Mouse (Mus musculus) cerebral cortex, adult 2 months (tissue): ENCODE measurements around the gene Pcsk2.

Experiments
- WGBS: fragments of 180-500 bp; shearing (Covaris S2); methylation state at CpG from one replicate; pipeline ENCODE4 v1.1.7; 2018; 5-methylcytosine and 5-hydroxymethylcytosine counted together

Pcsk2 gene

GRCm38 (mm10) chr2:143732501-143732900, 186.5 kb downstream of the Pcsk2 start:
- WGBS, result 67% methylated on average over 10 of the region's 10 CpGs

DNA sequence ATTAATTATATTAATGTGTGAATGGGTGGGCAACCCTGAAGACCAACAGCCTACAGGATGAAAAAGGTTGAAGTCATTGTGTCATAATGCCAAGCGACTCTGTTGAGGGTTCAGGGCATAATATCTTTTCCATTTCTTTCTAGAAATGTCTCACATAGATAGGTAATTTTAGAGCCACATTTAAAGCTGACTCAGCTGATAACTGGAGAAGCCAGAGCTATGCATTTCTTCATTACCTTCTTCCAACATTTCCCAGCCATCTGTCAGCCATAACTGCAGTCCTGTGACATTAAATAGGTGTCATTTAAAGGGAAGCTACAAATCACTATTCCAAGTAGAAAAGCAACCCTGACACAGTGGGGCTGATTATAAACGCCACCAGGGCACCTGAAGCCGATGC, 189.5 kb downstream of the Pcsk2 start:
- 84% methylated on average over 3 of the region's 3 CpGs for whole genome bisulfite sequencing

- WGBS, result 55% methylated on average over 7 of the region's 7 CpGs
Measured at GRCm38 (mm10) chr2:143739475-143740226, 193.7 kb downstream of the Pcsk2 start.

GRCm38 (mm10) chr2:143742436-143742835, 196.5 kb downstream of the Pcsk2 start:
- 85% methylated on average over 5 of the region's 5 CpGs for WGBS

- WGBS, result 51% methylated on average over 4 of the region's 4 CpGs
Measured at GRCm38 (mm10) chr2:143743081-143743480, 197.1 kb downstream of the Pcsk2 start.

DNA sequence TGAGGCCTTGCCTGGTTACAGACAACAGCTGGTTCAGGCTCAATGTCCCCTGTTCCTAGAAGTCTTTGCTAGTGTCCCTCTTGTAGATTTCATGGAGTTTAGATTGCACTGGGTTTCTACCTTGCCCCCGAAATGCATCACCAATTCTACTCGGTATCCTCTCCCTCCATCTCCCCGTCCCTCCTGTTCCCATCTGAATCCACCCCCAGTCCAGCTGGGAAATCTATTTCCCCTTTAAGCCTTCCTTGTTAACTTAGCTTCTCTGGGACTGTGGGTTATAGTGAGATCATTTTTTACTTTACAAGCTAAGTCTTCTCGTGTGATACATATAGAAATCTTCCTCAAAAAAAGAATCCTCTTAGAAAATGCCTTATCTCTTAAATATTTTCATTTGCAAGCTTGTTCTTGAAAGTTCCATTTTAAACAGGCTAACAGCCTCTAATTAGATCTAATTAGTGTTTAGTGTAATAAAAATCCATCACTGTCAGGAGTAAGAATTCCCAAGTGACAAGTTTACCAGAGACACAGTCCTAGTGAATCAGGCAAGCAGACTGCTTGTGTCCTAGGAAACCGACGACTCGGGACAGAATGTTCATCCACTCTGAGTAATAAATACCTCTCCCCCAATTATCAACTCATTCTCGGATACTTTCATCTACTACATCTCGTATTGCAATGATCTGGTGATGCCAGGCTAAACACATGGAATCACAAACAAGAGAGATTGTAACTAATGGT, 206.3 kb downstream of the Pcsk2 start:
- WGBS, result 40% methylated on average over 9 of the region's 9 CpGs

DNA sequence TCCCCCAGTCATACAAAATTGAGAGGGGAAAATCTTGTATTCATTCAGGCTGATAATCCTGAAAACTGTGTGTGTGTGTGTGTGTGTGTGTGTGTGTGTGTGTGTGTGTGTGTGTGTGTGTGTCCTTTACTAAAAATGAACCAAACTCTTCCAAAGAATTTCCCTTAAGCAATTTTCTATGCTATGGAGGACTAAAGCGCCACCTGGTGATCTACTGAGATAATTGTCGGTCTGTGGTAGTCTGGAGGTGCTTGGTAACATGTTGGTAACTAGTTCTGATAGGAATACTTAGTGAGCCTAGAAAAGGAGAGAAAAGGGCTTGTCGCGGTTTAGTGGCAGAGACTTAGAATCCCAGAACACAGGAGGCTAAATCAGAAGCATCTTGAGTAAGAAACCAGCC, 230.5 kb downstream of the Pcsk2 start:
- WGBS, result 7% methylated on average over 4 of the region's 4 CpGs

- 79% methylated on average over 2 of the region's 2 CpGs for WGBS
Measured at GRCm38 (mm10) chr2:143780310-143780709, 234.4 kb downstream of the Pcsk2 start.

DNA sequence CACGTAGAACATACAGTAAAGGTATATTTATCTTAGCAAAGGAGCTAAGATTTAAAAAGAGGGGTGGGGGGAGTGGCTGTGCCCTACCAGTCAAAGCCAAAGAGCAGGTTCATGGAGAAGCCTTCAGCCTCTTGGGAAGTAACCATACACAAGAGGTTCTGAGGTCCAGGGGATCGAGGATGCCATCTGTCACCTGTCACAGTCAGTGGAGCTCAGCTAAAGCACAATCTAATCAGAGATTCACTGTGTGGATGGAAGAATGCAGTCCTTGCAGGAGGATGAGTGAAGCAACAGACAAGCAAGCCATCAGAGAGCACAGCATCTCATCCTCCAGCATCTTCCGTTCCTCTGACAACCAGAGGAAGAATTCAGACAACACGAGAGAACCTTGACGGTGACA, 244.0 kb downstream of the Pcsk2 start:
- WGBS, result 54% methylated on average over 5 of the region's 5 CpGs

GRCm38 (mm10) chr2:143795858-143796257, 249.9 kb downstream of the Pcsk2 start:
- 60% methylated on average over 4 of the region's 4 CpGs for WGBS

- 40% methylated on average over 4 of the region's 4 CpGs for WGBS
Measured at GRCm38 (mm10) chr2:143796335-143797013, 250.5 kb downstream of the Pcsk2 start.

DNA sequence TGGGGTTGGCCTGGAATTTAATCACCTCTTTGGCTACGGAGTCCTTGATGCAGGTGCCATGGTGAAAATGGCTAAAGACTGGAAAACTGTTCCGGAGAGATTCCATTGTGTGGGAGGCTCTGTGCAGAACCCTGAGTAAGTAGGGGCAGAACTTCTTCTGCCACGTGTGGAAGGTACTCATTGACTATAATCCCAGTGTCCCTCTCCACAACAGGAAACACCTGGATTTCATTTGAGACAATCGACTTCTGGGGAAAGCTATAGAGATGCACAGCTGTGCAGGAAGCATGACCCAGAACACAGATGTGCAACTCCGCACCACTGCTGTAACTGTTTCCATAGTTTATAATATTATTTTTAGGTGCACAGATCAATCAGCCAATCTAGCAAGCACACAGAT, 255.1 kb downstream of the Pcsk2 start:
- 65% methylated on average over 5 of the region's 5 CpGs for WGBS

- WGBS, result 73% methylated on average over 15 of the region's 15 CpGs
Measured at GRCm38 (mm10) chr2:143806140-143806923, 260.4 kb downstream of the Pcsk2 start.

DNA sequence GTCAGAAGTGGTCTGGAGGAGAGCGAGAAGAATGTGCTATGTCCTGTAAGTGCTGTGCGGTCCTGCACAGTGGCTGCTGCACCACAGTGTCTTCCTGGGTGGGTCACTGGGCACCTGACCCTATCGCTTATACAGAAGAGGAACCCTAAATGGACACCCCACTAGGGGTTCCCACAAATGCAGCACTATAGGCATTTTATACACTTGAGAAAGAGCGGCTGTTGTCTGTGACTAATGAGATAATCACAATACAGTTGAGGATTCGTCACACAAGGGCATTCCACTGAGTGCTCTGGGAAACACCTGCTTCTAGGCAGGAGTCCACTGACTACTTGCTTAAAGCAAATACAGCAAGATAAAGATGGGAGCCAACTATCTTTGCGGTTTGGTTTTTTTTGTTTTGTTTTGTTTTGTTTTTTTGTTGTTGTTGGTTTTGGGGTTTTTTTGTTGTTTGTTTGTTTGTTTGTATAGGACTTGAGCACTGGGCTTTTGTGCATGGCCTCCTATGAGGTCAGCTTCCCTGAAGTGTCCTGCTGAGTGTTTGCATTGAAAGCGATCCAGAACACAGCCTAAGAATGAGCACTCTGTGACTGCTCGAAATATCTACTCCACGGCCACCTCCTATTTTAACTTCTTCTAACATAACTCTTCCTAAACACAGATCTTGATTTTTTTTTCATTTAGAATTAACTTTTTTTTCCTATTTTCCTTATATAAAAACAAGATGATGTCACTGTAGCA, 261.1 kb downstream of the Pcsk2 start:
- WGBS, result 63% methylated on average over 9 of the region's 9 CpGs

- 64% methylated on average over 5 of the region's 5 CpGs for WGBS
Measured at GRCm38 (mm10) chr2:143808789-143809188, 262.8 kb downstream of the Pcsk2 start.

- 74% methylated on average over 4 of the region's 4 CpGs for WGBS
Measured at GRCm38 (mm10) chr2:143812262-143812661, 266.3 kb downstream of the Pcsk2 start.

- 85% methylated on average over 11 of the region's 11 CpGs for WGBS
Measured at GRCm38 (mm10) chr2:143813461-143813860, 267.5 kb downstream of the Pcsk2 start.

GRCm38 (mm10) chr2:143831645-143832044, 285.7 kb downstream of the Pcsk2 start:
- WGBS, result 84% methylated on average over 17 of the region's 17 CpGs

GRCm38 (mm10) chr2:143832721-143833120, 286.8 kb downstream of the Pcsk2 start:
- 87% methylated on average over 5 of the region's 5 CpGs for WGBS

DNA sequence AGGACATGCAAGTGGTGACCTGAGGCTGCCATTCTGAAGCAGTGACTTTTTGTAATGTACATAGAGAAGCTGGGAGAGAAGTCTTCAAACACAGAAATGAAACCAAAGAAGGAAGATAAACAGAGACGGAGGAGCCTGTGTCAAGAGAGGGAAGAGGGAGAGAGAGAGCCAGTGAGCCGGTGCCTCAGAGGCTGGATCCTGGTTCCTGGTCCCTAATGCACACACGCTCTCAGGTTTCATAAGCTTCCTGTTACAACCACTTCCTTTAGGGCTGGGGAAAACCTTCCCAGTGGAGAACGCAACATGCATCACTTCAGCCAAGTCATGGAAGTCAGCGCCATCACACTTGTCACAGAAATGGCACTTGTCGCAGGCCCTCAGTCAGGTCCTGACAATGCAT, 288.1 kb downstream of the Pcsk2 start:
- 80% methylated on average over 6 of the region's 6 CpGs for WGBS

- WGBS, result 90% methylated on average over 7 of the region's 7 CpGs
Measured at GRCm38 (mm10) chr2:143835820-143836219, 289.9 kb downstream of the Pcsk2 start.
